Mouse (Mus musculus) hindbrain, embryonic 10.5 days (tissue): Measurements from ENCODE around the gene Fbxo10. TPM values are rescaled to one million over a fixed set of nuclear protein-coding genes. Genes with fewer than 3 reads are reported as not detected.
"Not testable (repeated sequence)": the region's sequence is repeated elsewhere in the genome, so short reads cannot be mapped to it uniquely, and the experiment has no call there.

Experiments used
- DNase-seq: peaks from one replicate; pipeline ENCODE4 v3.0.0-alpha.2; 2017; ENCODE audit warnings: low spot score
- H3K27ac ChIP-seq: fragments of 300-500 bp; sonication (generic); 2 replicates; pipeline ENCODE4 v1.5.1; 2016; ENCODE audit warnings: mild to moderate bottlenecking, moderate library complexity
- H3K27me3 ChIP-seq: fragments of 300-500 bp; sonication (generic); 2 replicates; pipeline ENCODE4 v1.6.1; 2016; ENCODE audit warnings: mild to moderate bottlenecking; ENCODE audit not compliant: poor library complexity, insufficient read depth, severe bottlenecking
- H3K36me3 ChIP-seq: fragments of 300-500 bp; sonication (generic); 2 replicates; pipeline ENCODE4 v1.6.1; 2016; ENCODE audit warnings: mild to moderate bottlenecking, moderate library complexity
- H3K4me1 ChIP-seq: fragments of 300-500 bp; sonication (generic); replicated peaks from 2 replicates; pipeline ENCODE4 v1.6.1; 2016; ENCODE audit warnings: mild to moderate bottlenecking
- H3K4me3 ChIP-seq: fragments of 300-500 bp; sonication (generic); 2 replicates; pipeline ENCODE4 v1.5.1; 2016; ENCODE audit warnings: mild to moderate bottlenecking, moderate library complexity
- H3K9me3 ChIP-seq: fragments of 300-500 bp; sonication (generic); 2 replicates; pipeline ENCODE4 v1.6.1; 2016; ENCODE audit warnings: mild to moderate bottlenecking, moderate library complexity
- WGBS: fragments of 180-500 bp; shearing (Covaris S2); methylation state at CpG from one replicate; pipeline ENCODE4 v1.1.7; 2016; 5-methylcytosine and 5-hydroxymethylcytosine counted together
- polyA plus RNA-seq: library from polyadenylated mRNA; unstranded; fragments of >200 nt; fragmentation: Nextera tagmentation; extraction: Ambion mirVana; gene quantifications from 2 replicates; pipeline ENCODE4 v1.2.1, GENCODE M21; 2016

Gene Fbxo10
- polyA plus RNA-seq, 1 experiment from 2014 or later, result 14.4 TPM

- Histone ChIP-seq H3K27me3 (no peaks in the 10 kb centered on the region), H3K4me1 (peaks cover 17% of the 10 kb centered on the region), H3K36me3 (peaks cover 5% of the 10 kb centered on the region), H3K4me3 (no peak overlapping the region), H3K27ac (no peak overlapping the region), H3K9me3 (no peaks in the 10 kb centered on the region)
- DNase-seq, result no peak
- 82% methylated on average over 6 of the region's 6 CpGs for WGBS
These were observed 10.9 kb downstream of the Fbxo10 start for GRCm38 (mm10) chr4:45073544-45073943.

DNA sequence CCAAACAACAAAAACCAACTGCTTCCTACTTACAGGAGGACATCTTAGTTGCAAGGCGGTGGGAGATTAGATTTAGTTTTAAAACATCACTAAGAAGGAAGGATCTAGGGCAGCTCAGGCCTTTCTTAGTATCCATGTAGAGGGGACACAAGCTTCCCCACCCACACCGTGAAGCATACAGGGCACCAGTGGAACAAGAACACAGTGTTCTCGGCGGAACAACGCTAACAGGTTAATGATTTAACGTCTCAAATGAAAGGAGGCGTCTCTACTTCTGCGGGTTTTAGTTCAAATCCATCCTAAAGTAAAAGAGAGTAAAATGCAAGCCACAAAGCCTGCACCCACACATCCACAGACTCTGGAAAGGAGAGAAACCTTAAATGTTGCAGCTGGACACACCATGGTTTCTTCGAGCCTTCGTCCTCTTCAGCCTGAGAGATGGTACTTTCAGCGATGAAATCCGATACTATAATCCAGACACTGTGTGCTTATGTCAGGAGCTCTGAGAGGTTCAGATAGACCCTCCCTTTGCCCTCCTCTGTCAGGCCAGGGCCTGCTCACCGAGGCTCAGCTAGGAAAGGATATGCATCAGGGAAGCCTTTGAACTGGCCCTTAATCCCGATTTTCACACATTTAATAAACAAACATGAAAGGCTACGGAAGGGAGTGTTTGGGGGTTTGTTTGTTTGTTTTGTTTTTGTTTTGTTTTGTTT is 12.0 kb downstream of the Fbxo10 start:
- H3K36me3 ChIP-seq, result no peaks in the 10 kb centered on the region
- no peak for DNase-seq
- H3K4me3 ChIP-seq, result no peak overlapping the region
- no peaks in the 10 kb centered on the region for H3K27me3 ChIP-seq
- no peak overlapping the region for H3K27ac ChIP-seq
- peaks cover 22% of the 10 kb centered on the region for H3K4me1 ChIP-seq
- H3K9me3 ChIP-seq, result no peaks in the 10 kb centered on the region
- WGBS, result 75% methylated on average over 15 of the region's 15 CpGs

GRCm38 (mm10) chr4:45067742-45068141 is 16.7 kb downstream of the Fbxo10 start:
- H3K27ac ChIP-seq, result no peak overlapping the region
- no peak overlapping the region for H3K4me3 ChIP-seq
- DNase-seq, result no peak
- no peaks in the 10 kb centered on the region for H3K36me3 ChIP-seq
- H3K27me3 ChIP-seq, result no peaks in the 10 kb centered on the region
- no peaks in the 10 kb centered on the region for H3K9me3 ChIP-seq
- 83% methylated on average over 4 of the region's 4 CpGs for WGBS
- peaks cover 23% of the 10 kb centered on the region for H3K4me1 ChIP-seq

DNA sequence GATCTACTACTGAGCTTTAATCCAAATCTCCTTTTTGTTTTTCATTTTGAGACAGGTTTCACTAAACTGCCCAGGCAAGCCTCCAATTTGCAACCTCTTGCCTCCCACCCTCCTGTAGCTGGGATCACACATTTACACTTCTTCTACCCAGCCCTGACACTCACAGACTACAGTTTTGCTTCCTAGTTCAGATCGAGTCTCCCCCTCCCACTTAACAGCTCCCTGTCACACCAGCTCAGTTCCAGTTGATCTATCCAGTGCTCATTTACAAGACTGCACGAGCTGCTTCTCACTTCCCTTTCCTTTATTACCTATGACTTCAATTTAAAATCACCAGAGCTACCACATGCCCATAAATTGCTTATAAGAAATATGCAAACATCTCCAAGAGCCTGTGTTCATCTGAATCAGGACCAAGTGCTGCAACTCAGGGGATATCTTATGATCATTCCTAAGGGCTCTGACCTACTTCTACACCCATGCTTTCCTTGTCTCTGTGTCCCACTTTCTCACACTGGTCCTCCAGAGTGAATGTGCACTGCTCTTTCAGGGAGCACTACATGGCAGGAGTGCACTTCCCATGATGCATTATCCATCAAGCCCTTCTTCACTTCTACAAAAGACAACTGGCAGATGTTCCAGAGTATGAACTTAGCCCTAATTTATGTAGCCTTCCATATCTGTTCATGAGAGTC is 18.2 kb downstream of the Fbxo10 start:
- H3K27me3 ChIP-seq, result no peaks in the 10 kb centered on the region
- 64% methylated on average over 2 of the region's 2 CpGs for WGBS
- no peak overlapping the region for H3K27ac ChIP-seq
- 0 out of 2 replicates have a peak, but pooled peaks cover 9% of the 10 kb centered on the region for H3K4me1 ChIP-seq
- H3K4me3 ChIP-seq, result no peak overlapping the region
- DNase-seq, result no peak
- no peaks in the 10 kb centered on the region for H3K9me3 ChIP-seq
- peaks cover 12% of the 10 kb centered on the region for H3K36me3 ChIP-seq

- Histone ChIP-seq H3K36me3 (peaks cover 28% of the 10 kb centered on the region), H3K9me3 (no peaks in the 10 kb centered on the region), H3K4me1 (0 out of 2 replicates have a peak, but pooled peaks cover 9% of the 10 kb centered on the region), H3K27ac (no peak overlapping the region), H3K27me3 (no peaks in the 10 kb centered on the region), H3K4me3 (no peak overlapping the region)
- 95% methylated on average over 2 of the region's 2 CpGs for WGBS
- no peak for DNase-seq
These were observed 19.8 kb downstream of the Fbxo10 start for GRCm38 (mm10) chr4:45064577-45064976.

- H3K27me3 ChIP-seq, result not testable (repeated sequence)
- 93% methylated on average over 1 of the region's 1 CpGs for WGBS
- peaks cover 34% of the 10 kb centered on the region for H3K36me3 ChIP-seq
These were observed 20.6 kb downstream of the Fbxo10 start for GRCm38 (mm10) chr4:45063836-45064235.

GRCm38 (mm10) chr4:45055451-45055850 is 29.0 kb downstream of the Fbxo10 start:
- no peak overlapping the region for H3K4me3 ChIP-seq
- no peak overlapping the region for H3K27ac ChIP-seq
- DNase-seq, result no peak
- H3K27me3 ChIP-seq, result no peaks in the 10 kb centered on the region
- no peaks in the 10 kb centered on the region for H3K9me3 ChIP-seq
- WGBS, result 93% methylated on average over 8 of the region's 8 CpGs
- peaks cover 52% of the 10 kb centered on the region for H3K36me3 ChIP-seq
- no peaks in the 10 kb centered on the region for H3K4me1 ChIP-seq

More at GRCm38 (mm10) chr4:45063836-45064235, 20.6 kb downstream of the Fbxo10 start:
- not testable (repeated sequence) for H3K4me1 ChIP-seq, H3K4me3 ChIP-seq, H3K9me3 ChIP-seq, DNase-seq, H3K27ac ChIP-seq

- no peaks in the 10 kb centered on the region for H3K4me1 ChIP-seq
- H3K27me3 ChIP-seq, result no peaks in the 10 kb centered on the region
- 49% methylated on average over 3 of the region's 3 CpGs for WGBS
- DNase-seq, result no peak
- no peaks in the 10 kb centered on the region for H3K9me3 ChIP-seq
- no peak overlapping the region for H3K4me3 ChIP-seq
- H3K27ac ChIP-seq, result no peak overlapping the region
- peaks cover 52% of the 10 kb centered on the region for H3K36me3 ChIP-seq
These were observed 29.5 kb downstream of the Fbxo10 start for GRCm38 (mm10) chr4:45054862-45055261.

- H3K9me3 ChIP-seq, result no peaks in the 10 kb centered on the region
- peaks cover 71% of the 10 kb centered on the region for H3K36me3 ChIP-seq
- no peak for DNase-seq
- H3K27ac ChIP-seq, result no peak overlapping the region
- 81% methylated on average over 9 of the region's 9 CpGs for WGBS
- no peak overlapping the region for H3K4me3 ChIP-seq
- H3K27me3 ChIP-seq, result no peaks in the 10 kb centered on the region
- no peaks in the 10 kb centered on the region for H3K4me1 ChIP-seq
These were observed 36.4 kb downstream of the Fbxo10 start for GRCm38 (mm10) chr4:45047956-45048355.

- WGBS, result 86% methylated on average over 9 of the region's 9 CpGs
- Histone ChIP-seq H3K9me3 (no peaks in the 10 kb centered on the region), H3K36me3 (peaks cover 71% of the 10 kb centered on the region), H3K4me1 (no peaks in the 10 kb centered on the region), H3K27ac (no peak overlapping the region), H3K27me3 (no peaks in the 10 kb centered on the region), H3K4me3 (no peak overlapping the region)
- no peak for DNase-seq
These were observed 37.0 kb downstream of the Fbxo10 start for GRCm38 (mm10) chr4:45047286-45047887.

DNA sequence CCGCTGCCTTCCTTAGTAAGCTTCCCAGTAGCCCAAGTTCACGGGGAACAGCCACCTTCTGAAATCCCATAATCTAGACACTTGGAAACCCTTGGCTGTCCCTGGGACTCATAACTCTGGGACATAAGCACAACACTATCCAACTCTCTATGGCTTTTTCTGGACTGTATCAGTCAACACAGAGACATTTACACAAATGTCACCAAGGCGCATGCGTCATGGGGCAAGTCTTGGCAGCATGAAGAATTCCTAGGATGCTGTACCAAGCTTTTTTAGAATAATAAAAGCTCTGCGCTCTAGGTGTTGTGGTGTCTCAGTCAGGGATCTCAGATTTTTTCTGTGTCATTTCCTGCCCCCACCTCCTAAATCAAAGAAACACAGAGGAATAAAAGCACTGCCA is 37.7 kb downstream of the Fbxo10 start:
- H3K9me3 ChIP-seq, result no peaks in the 10 kb centered on the region
- H3K4me3 ChIP-seq, result no peak overlapping the region
- H3K27me3 ChIP-seq, result no peaks in the 10 kb centered on the region
- H3K36me3 ChIP-seq, result peaks cover 75% of the 10 kb centered on the region
- no peaks in the 10 kb centered on the region for H3K4me1 ChIP-seq
- no peak for DNase-seq
- WGBS, result 97% methylated on average over 5 of the region's 5 CpGs
- no peak overlapping the region for H3K27ac ChIP-seq

GRCm38 (mm10) chr4:45040795-45041194 is 43.6 kb downstream of the Fbxo10 start:
- WGBS, result 84% methylated on average over 7 of the region's 7 CpGs
- no peak overlapping the region for H3K27ac ChIP-seq
- H3K4me1 ChIP-seq, result no peaks in the 10 kb centered on the region
- no peaks in the 10 kb centered on the region for H3K9me3 ChIP-seq
- no peaks in the 10 kb centered on the region for H3K27me3 ChIP-seq
- no peak overlapping the region for H3K4me3 ChIP-seq
- DNase-seq, result no peak
- H3K36me3 ChIP-seq, result peaks cover 70% of the 10 kb centered on the region

DNA sequence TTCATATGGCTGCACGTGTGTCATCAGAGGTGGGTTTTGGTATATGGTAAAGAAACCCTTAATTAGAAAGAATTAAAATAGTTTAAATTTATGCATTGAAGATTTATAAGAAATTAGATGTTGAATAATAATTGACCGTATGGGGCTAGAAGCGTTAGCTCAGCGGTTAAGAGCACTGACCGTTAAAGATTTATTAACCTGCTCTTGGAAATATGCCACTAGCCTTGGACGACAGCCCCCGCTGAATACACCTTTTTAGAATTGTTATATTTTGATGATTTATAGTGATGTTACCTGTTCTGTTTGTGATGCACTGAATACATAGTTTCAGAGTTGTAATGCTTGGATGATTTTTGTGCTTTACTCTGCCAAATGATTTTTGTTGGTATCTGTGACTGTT is 44.9 kb downstream of the Fbxo10 start:
- not testable (repeated sequence) for H3K4me1 ChIP-seq, H3K9me3 ChIP-seq, H3K27me3 ChIP-seq, H3K27ac ChIP-seq, H3K4me3 ChIP-seq, DNase-seq
- 94% methylated on average over 7 of the region's 7 CpGs for WGBS
- peaks cover 70% of the 10 kb centered on the region for H3K36me3 ChIP-seq
